Mouse (Mus musculus) CD8-positive naive resting alpha-beta T cell, adult 2 months (primary cell): ENCODE results near the gene Pacrg.

Experiments used
- DNase-seq, 2 experiments: peaks; one replicate each; pipeline ENCODE4 v3.0.0; 2022; ENCODE audit warnings: low read depth in 2 of 2, low spot score in 2 of 2

Pacrg gene

GRCm38 (mm10) chr17:10744709-10745461, 95.2 kb downstream of the Pacrg start:
- no peak for DNase-seq

GRCm38 (mm10) chr17:10740083-10740482, 100.0 kb downstream of the Pacrg start:
- no peak for DNase-seq

GRCm38 (mm10) chr17:10737966-10738365, 102.1 kb downstream of the Pacrg start:
- no peak for DNase-seq

GRCm38 (mm10) chr17:10734733-10735132, 105.4 kb downstream of the Pacrg start:
- no peak for DNase-seq

GRCm38 (mm10) chr17:10732303-10733048, 107.6 kb downstream of the Pacrg start:
- no peak for DNase-seq

- no peak for DNase-seq
These were observed 115.3 kb downstream of the Pacrg start for GRCm38 (mm10) chr17:10724853-10725252.

GRCm38 (mm10) chr17:10721562-10721961, 118.5 kb downstream of the Pacrg start:
- DNase-seq = no peak

- no peak for DNase-seq
These were observed 123.0 kb downstream of the Pacrg start for GRCm38 (mm10) chr17:10717148-10717547.

GRCm38 (mm10) chr17:10702781-10703180, 137.3 kb downstream of the Pacrg start:
- DNase-seq = no peak

GRCm38 (mm10) chr17:10698041-10698440, 142.1 kb downstream of the Pacrg start:
- no peak for DNase-seq

GRCm38 (mm10) chr17:10695421-10695820, 144.7 kb downstream of the Pacrg start:
- DNase-seq = no peak

GRCm38 (mm10) chr17:10677098-10677497, 163.0 kb downstream of the Pacrg start:
- no peak for DNase-seq

GRCm38 (mm10) chr17:10675536-10675935, 164.6 kb downstream of the Pacrg start:
- no peak for DNase-seq

GRCm38 (mm10) chr17:10675048-10675447, 165.1 kb downstream of the Pacrg start:
- no peak for DNase-seq

GRCm38 (mm10) chr17:10661294-10661693, 178.8 kb downstream of the Pacrg start:
- DNase-seq = no peak

GRCm38 (mm10) chr17:10643604-10644003, 196.5 kb downstream of the Pacrg start:
- no peak for DNase-seq

- DNase-seq = no peak
These were observed 200.3 kb downstream of the Pacrg start for GRCm38 (mm10) chr17:10639816-10640215.

GRCm38 (mm10) chr17:10635955-10636470, 204.1 kb downstream of the Pacrg start:
- DNase-seq = no peak

- no peak for DNase-seq
These were observed 204.6 kb downstream of the Pacrg start for GRCm38 (mm10) chr17:10635470-10635869.

- DNase-seq = no peak
These were observed 205.1 kb downstream of the Pacrg start for GRCm38 (mm10) chr17:10635046-10635445.

- DNase-seq = no peak
These were observed 206.3 kb downstream of the Pacrg start for GRCm38 (mm10) chr17:10633769-10634168.

GRCm38 (mm10) chr17:10628240-10628639, 211.9 kb downstream of the Pacrg start:
- DNase-seq = no peak
